Mouse (Mus musculus): Measurements from ENCODE around the gene Smim13. TPM values are rescaled to one million over a fixed set of nuclear protein-coding genes. Genes with fewer than 3 reads are reported as not detected.
A peak's percentile ranks its signal among the peaks of the same experiment; 100 is the strongest.

Smim13 gene
- polyA plus RNA-seq, 1 experiment from 2014 or later: 4.5 TPM

DNA sequence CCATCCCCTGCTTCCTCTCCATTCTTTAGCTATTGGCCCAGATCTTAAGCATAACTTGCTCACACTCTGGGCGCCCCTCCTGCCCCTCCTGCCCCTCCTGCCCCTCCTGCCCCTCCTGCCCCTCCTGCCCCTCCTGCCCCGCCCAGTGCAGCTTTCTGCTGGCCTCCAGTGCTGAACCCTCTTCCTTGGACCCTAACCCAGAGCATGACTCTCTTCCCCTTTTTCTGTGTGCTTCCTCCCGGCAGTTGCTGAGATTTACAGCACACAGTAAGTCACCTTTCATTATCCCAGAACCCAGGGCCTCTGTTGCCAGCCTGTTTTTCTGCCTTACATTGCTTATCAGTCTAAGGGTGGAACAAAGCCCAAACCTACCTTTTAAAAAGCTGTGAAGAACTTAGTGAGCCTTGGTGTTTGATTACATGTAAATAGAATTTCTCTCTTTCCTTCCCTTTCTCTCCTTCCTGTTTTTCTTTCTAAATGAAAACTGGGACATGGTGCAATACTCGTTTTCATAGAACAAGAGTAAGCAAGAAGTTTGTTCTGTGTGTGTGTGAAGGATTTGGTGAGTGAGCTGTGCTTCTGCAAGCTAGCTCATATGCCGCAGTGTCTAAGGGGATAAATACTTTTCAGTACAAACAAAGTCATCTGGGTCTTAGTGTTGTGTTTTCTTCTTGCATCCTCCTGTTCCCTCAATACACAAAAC is 13.8 kb downstream of the Smim13 start:
- no peaks in the 10 kb centered on the region for H3K36me3 ChIP-seq (ENCODE audit: control insufficient read depth, insufficient read depth)
- H3K27me3 ChIP-seq (ENCODE audit: control insufficient read depth, insufficient read depth, low read depth, low read length): no peaks in the 10 kb centered on the region
- no peak for ATAC-seq (ENCODE audit: low read depth)
- no peaks in the 10 kb centered on the region for H3K9me3 ChIP-seq (replicated peaks; ENCODE audit: control insufficient read depth, low read length)
- H3K4me3 ChIP-seq (ENCODE audit: low read depth, low read length): no peak overlapping the region
- H3K4me1 ChIP-seq (ENCODE audit: control insufficient read depth, low read depth, low read length): no peaks in the 10 kb centered on the region
- no peak overlapping the region for H3K27ac ChIP-seq (ENCODE audit: low read length)
- no peak overlapping the region for H3K4me2 ChIP-seq (ENCODE audit: low read depth, low read length)
- WGBS (ENCODE audit: insufficient replicate concordance): 50% methylated on average over 5 of the region's 5 CpGs
- H3K9ac ChIP-seq (ENCODE audit: low read depth, low read length): no peak overlapping the region

DNA sequence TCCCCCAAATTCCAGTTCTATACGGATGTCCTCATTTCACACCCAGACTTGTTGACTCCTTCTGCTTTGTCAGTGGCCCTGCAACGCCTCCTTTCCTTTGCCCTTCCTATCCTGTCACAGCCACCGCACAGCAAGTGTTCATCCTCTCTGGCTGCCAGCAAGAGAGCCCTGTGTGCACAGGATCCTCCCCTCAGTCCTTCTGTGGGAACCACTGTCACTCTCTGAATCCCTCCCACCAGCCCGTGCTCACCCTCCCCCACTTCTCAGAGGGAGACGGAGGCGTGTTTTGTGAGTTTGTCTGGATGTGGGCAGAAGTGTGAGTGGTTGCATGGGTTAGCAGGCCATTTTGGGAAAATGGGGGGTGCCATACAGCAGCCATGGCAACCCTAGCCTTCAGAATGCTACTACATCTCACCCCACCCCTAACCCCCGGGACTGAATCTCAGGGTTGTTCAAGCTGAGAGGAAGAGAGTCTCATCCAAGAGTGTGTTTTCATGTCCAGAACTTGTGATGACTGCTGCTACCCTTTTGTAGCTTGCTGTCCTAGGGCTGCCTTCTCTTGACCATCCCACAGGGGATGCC is 18.3 kb downstream of the Smim13 start:
- Histone ChIP-seq H3K27ac (ENCODE audit: low read length) (no peak overlapping the region), H3K4me1 (ENCODE audit: control insufficient read depth, low read depth, low read length) (no peaks in the 10 kb centered on the region), H3K9me3 (replicated peaks; ENCODE audit: control insufficient read depth, low read length) (no peaks in the 10 kb centered on the region), H3K4me3 (ENCODE audit: low read depth, low read length) (no peak overlapping the region), H3K27me3 (ENCODE audit: control insufficient read depth, insufficient read depth, low read depth, low read length) (no peaks in the 10 kb centered on the region), H3K4me2 (ENCODE audit: low read depth, low read length) (no peak overlapping the region), H3K36me3 (ENCODE audit: control insufficient read depth, insufficient read depth) (peaks cover 2% of the 10 kb centered on the region; the same call in 1 of the 2 replicates), H3K9ac (ENCODE audit: low read depth, low read length) (no peak overlapping the region)
- 55% methylated on average over 7 of the region's 7 CpGs for WGBS (ENCODE audit: insufficient replicate concordance)
- no peak for ATAC-seq (ENCODE audit: low read depth)

DNA sequence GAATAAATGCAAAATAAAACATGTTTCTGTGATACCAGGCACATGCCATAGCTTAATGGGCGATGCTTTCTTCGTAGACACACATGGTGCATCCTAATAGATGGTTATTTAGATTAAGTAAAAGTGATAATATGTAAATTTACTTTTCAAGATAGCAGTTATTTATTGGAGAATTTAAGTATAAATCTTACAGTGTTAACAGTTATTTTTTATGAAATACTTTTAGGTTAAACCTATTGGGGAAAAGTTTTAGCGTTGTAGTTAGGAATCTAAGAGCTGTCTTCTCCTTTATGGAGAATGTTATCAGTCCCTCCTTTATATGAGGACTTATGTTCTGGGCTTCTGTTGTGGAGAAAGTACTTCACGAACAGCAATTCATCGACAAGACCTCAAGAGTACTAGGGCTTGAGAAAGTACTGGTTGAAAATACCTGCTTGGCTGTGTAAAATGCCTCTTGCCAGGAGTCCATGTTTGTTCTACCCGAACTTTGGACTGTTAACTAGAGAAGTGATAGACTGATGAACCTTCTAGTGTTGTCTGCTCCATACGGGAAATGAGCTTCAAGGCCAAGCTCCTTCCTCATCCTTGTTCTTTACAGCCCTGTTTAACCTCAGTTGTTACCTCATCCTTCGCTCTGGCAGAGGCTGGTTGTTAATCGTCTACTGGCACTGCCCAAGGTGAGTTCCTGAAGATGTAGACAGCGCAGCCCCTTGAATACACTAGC is 24.4 kb downstream of the Smim13 start, which contains the start of gene Gm17364:
Gm17364 (minus strand) TSS at position 51 of the 724 bp plus-strand sequence.
- Histone ChIP-seq H3K4me1 (ENCODE audit: control insufficient read depth, low read depth, low read length) (no peaks in the 10 kb centered on the region; the same call in 1 of the 2 replicates), H3K36me3 (ENCODE audit: control insufficient read depth, insufficient read depth) (peaks cover 5% of the 10 kb centered on the region), H3K27me3 (ENCODE audit: control insufficient read depth, insufficient read depth, low read depth, low read length) (no peaks in the 10 kb centered on the region), H3K9me3 (replicated peaks; ENCODE audit: control insufficient read depth, low read length) (no peaks in the 10 kb centered on the region), H3K4me2 (ENCODE audit: low read depth, low read length) (no peak within 1 kb of the TSS), H3K27ac (ENCODE audit: low read length) (no peak within 1 kb of the TSS), H3K4me3 (ENCODE audit: low read depth, low read length) (no peak within 1 kb of the TSS), H3K9ac (ENCODE audit: low read depth, low read length) (no peak within 1 kb of the TSS)
- WGBS (ENCODE audit: insufficient replicate concordance): 74% methylated on average over 10 of the region's 10 CpGs
- ATAC-seq (ENCODE audit: low read depth): no peak

DNA sequence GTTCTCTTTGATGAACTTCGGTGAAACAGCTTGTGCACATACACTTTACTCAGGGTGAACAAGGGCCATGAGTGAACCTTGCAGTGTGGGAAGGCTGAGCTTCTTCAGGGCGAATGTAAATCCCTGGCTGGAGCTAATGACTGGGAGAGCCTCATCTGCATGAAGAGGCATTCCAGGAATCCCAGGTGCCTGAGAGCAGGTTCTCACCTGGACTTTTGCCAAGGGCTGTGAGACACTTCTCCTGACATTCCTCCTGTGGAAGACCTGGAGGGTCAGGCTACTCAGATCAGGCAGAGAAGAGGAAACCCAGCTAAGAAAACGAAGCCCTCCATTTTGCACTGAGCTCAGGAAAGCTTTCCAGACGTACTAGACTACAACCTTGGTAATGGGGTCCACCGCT is 31.1 kb downstream of the Smim13 start:
- Histone ChIP-seq H3K4me2 (ENCODE audit: low read depth, low read length) (no peak overlapping the region), H3K9me3 (replicated peaks; ENCODE audit: control insufficient read depth, low read length) (no peaks in the 10 kb centered on the region), H3K36me3 (ENCODE audit: control insufficient read depth, insufficient read depth) (no peaks in the 10 kb centered on the region), H3K27ac (ENCODE audit: low read length) (no peak overlapping the region), H3K9ac (ENCODE audit: low read depth, low read length) (no peak overlapping the region), H3K4me1 (ENCODE audit: control insufficient read depth, low read depth, low read length) (no peaks in the 10 kb centered on the region), H3K4me3 (ENCODE audit: low read depth, low read length) (no peak overlapping the region), H3K27me3 (ENCODE audit: control insufficient read depth, insufficient read depth, low read depth, low read length) (no peaks in the 10 kb centered on the region)
- 48% methylated on average over 5 of the region's 5 CpGs for WGBS (ENCODE audit: insufficient replicate concordance)
- ATAC-seq (ENCODE audit: low read depth): no peak

DNA sequence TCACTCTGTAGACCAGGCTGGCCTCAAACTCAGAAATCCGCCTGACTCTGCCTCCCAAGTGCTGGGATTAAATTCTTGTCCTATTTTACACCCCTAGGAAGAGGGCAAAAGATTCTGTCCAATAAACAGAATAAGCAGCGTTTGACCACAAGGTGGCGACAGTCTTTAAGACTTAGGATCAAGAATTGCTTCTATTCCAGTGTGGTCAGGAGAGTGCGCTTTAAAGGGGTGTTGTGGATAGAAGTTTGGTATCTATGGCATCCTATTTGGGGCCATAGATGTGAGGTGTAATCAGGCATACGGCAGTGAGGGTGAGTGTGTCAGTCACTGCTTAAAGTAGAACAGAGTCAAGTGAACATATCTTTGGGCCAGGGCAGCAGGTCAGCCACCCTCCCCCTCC is 33.6 kb downstream of the Smim13 start:
- H3K9me3 ChIP-seq (replicated peaks; ENCODE audit: control insufficient read depth, low read length): no peaks in the 10 kb centered on the region
- H3K4me2 ChIP-seq (ENCODE audit: low read depth, low read length): no peak overlapping the region
- H3K4me1 ChIP-seq (ENCODE audit: control insufficient read depth, low read depth, low read length): no peaks in the 10 kb centered on the region
- H3K9ac ChIP-seq (ENCODE audit: low read depth, low read length): no peak overlapping the region
- no peaks in the 10 kb centered on the region for H3K27me3 ChIP-seq (ENCODE audit: control insufficient read depth, insufficient read depth, low read depth, low read length)
- no peak overlapping the region for H3K27ac ChIP-seq (ENCODE audit: low read length)
- 13% methylated on average over 5 of the region's 5 CpGs for WGBS (ENCODE audit: insufficient replicate concordance)
- no peak for ATAC-seq (ENCODE audit: low read depth)
- no peak overlapping the region for H3K4me3 ChIP-seq (ENCODE audit: low read depth, low read length)
- no peaks in the 10 kb centered on the region for H3K36me3 ChIP-seq (ENCODE audit: control insufficient read depth, insufficient read depth)

DNA sequence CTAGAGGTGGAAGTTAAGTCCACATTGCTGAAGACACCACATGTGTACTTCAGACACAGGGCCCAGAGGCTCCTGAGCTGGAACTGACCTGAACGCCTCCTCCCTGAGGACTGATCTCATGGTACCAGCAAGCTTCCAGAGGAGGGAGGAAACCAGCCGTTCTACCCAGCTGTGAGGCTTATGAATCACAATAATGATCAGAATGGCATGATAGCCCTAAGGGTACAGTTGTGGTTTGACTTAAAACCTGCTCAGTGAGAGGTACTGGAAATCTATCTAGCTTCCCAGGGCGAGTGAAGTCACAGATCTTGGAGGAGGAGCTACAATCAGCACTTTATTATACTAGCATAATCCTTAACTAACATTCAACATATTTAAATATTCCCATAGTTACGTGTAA is 35.8 kb downstream of the Smim13 start:
- no peak overlapping the region for H3K4me3 ChIP-seq (ENCODE audit: low read depth, low read length)
- no peaks in the 10 kb centered on the region for H3K4me1 ChIP-seq (ENCODE audit: control insufficient read depth, low read depth, low read length)
- no peaks in the 10 kb centered on the region for H3K27me3 ChIP-seq (ENCODE audit: control insufficient read depth, insufficient read depth, low read depth, low read length)
- H3K4me2 ChIP-seq (ENCODE audit: low read depth, low read length): no peak overlapping the region
- no peak for ATAC-seq (ENCODE audit: low read depth)
- no peak overlapping the region for H3K9ac ChIP-seq (ENCODE audit: low read depth, low read length)
- WGBS (ENCODE audit: insufficient replicate concordance): 57% methylated on average over 4 of the region's 4 CpGs
- H3K27ac ChIP-seq (ENCODE audit: low read length): no peak overlapping the region
- H3K9me3 ChIP-seq (replicated peaks; ENCODE audit: control insufficient read depth, low read length): no peaks in the 10 kb centered on the region
- no peaks in the 10 kb centered on the region for H3K36me3 ChIP-seq (ENCODE audit: control insufficient read depth, insufficient read depth)

DNA sequence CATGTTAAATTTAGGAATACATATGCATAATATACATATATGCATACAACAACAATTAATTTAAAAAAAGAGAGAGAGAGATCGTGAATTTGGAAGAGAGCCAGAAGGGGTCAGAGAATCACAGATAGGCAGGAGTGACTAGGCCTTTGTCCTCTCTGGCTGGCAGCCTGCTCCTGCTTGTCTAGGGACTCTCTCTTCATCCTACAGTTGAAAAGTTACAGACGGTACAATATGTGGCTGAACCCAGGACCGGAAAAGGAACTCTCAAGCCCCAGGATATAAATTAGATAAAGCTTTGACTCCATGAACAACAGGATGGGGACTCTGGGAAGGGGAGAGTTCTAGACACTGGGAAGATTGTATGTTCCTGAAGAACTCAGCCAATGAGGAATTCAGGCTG is 36.6 kb downstream of the Smim13 start:
- Histone ChIP-seq H3K27ac (ENCODE audit: low read length) (no peak overlapping the region), H3K27me3 (ENCODE audit: control insufficient read depth, insufficient read depth, low read depth, low read length) (no peaks in the 10 kb centered on the region), H3K4me3 (ENCODE audit: low read depth, low read length) (no peak overlapping the region), H3K4me2 (ENCODE audit: low read depth, low read length) (no peak overlapping the region), H3K36me3 (ENCODE audit: control insufficient read depth, insufficient read depth) (no peaks in the 10 kb centered on the region), H3K9ac (ENCODE audit: low read depth, low read length) (no peak overlapping the region), H3K9me3 (replicated peaks; ENCODE audit: control insufficient read depth, low read length) (no peaks in the 10 kb centered on the region), H3K4me1 (ENCODE audit: control insufficient read depth, low read depth, low read length) (no peaks in the 10 kb centered on the region)
- 0 out of 2 replicates have a peak, but pooled peaks have one; percentile 11 for ATAC-seq (ENCODE audit: low read depth)
- WGBS (ENCODE audit: insufficient replicate concordance): 53% methylated on average over 3 of the region's 3 CpGs

DNA sequence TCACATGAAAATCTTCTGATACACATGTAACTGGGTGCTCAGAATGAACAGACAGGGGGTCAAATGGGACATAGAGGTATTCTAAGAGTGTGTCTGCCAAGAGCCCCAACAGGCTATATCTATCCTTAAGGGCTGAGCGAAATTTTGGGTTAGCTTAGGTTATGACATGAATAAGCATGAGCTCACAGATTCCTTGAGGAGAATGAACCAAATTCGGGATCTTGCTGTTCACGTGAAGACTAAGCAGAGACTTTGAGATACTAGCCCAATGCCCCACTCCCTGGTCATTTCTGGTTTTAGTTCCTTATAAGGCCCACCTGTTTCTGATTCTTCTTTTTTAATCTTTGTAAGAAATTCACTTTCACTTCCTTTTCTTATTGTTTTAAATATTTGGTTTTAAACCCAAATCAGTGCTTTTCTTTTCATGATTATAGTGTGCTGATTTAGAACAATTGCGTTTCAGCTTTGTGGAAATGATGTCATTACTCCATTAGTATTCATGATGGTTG is 41.9 kb downstream of the Smim13 start:
- ATAC-seq (ENCODE audit: low read depth): no peak
- WGBS (ENCODE audit: insufficient replicate concordance): 55% methylated on average over 4 of the region's 4 CpGs

DNA sequence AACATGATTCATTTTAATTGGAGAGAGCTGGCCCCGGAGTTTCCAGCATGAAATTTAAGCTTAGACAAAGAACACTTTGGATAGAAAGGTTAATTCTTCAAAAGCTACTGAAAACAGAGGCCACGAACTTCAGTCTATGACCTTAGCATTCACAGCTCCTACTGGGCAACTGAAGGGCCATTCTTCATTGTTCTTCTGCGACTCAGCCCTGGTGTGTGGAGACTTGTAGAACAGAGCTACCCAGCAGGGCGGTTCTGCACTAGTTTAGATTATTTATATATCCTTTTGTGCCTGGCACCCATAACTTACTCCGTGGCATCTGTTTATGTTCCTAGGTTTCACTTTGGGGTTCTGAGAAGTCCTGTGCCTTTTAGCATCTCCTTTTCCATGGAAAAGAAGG is 44.0 kb downstream of the Smim13 start:
- Histone ChIP-seq H3K9me3 (replicated peaks; ENCODE audit: control insufficient read depth, low read length) (no peaks in the 10 kb centered on the region), H3K9ac (ENCODE audit: low read depth, low read length) (no peak overlapping the region), H3K27ac (ENCODE audit: low read length) (no peak overlapping the region), H3K36me3 (ENCODE audit: control insufficient read depth, insufficient read depth) (no peaks in the 10 kb centered on the region), H3K4me3 (ENCODE audit: low read depth, low read length) (no peak overlapping the region), H3K4me2 (ENCODE audit: low read depth, low read length) (no peak overlapping the region), H3K4me1 (ENCODE audit: control insufficient read depth, low read depth, low read length) (no peaks in the 10 kb centered on the region), H3K27me3 (ENCODE audit: control insufficient read depth, insufficient read depth, low read depth, low read length) (no peaks in the 10 kb centered on the region)
- WGBS (ENCODE audit: insufficient replicate concordance): 55% methylated on average over 5 of the region's 5 CpGs
- no peak for ATAC-seq (ENCODE audit: low read depth)

More for the DNA sequence above, 41.9 kb downstream of the Smim13 start:
- H3K9ac ChIP-seq (ENCODE audit: low read depth, low read length): no peak overlapping the region
- H3K4me1 ChIP-seq (ENCODE audit: control insufficient read depth, low read depth, low read length): no peaks in the 10 kb centered on the region
- no peaks in the 10 kb centered on the region for H3K36me3 ChIP-seq (ENCODE audit: control insufficient read depth, insufficient read depth)
- no peaks in the 10 kb centered on the region for H3K9me3 ChIP-seq (replicated peaks; ENCODE audit: control insufficient read depth, low read length)
- no peak overlapping the region for H3K27ac ChIP-seq (ENCODE audit: low read length)
- no peak overlapping the region for H3K4me2 ChIP-seq (ENCODE audit: low read depth, low read length)
- no peaks in the 10 kb centered on the region for H3K27me3 ChIP-seq (ENCODE audit: control insufficient read depth, insufficient read depth, low read depth, low read length)
- H3K4me3 ChIP-seq (ENCODE audit: low read depth, low read length): no peak overlapping the region

All from liver, embryonic 16.5 days (tissue).